Comparison of ENCODE assay signal across 18 mouse cellular contexts in genomic region chr7:25639754-25640153, GRCm38 (mm10).
DNase-seq lines count a peak whose midpoint lies in the region; ATAC-seq lines count a peak whose summit lies in the region.
"Had no signal": no experiment of that assay in that cellular context is flagged by ENCODE, and none has a peak within 500 bp of the region (broad histone marks: within the 10 kb centered on the region; RNA-seq: fewer than 3 reads in every experiment).

No protein-coding gene starts in this region.

- no peak for DNase-seq in frontal cortex, postnatal 14 days (ENCODE audit: low spot score in 2 of 2)
- DNase-seq in right cerebral cortex, adult 2 months (ENCODE audit: low spot score in 2 of 2), result peak; percentile 51 to 53
- no peak for DNase-seq in right cerebral cortex, postnatal 10 days (ENCODE audit: low spot score in 2 of 2)
- DNase-seq in cerebellum, postnatal 10 days, result peak; percentile 67 to 75
- DNase-seq in layer of hippocampus, adult 11-12 months (ENCODE audit: low spot score), result no peak
- DNase-seq in urinary bladder, postnatal 36 days (ENCODE audit: low spot score in 2 of 2), result no peak
- DNase-seq: adrenal gland, postnatal 36 days; embryo, embryonic 11 days; gastrocnemius, postnatal 36 days; kidney, adult 11 months; kidney, postnatal 10 days; layer of hippocampus, postnatal 36 days; lung, adult 2 months; thymus, postnatal 36 days had no signal

- peak; percentile 69 for ATAC-seq in frontal cortex, adult (ENCODE audit: low TSS enrichment)
- ATAC-seq: hindbrain, postnatal 0 days; liver, embryonic 12.5 days; midbrain, embryonic 15.5 days had no signal

Comparison
In these comparisons a context has a peak if more than half of its experiments do, and no peak if none do; other contexts are left out.
1. DNase-seq: peak in right cerebral cortex, adult 2 months (2 of 2) and cerebellum, postnatal 10 days (2 of 2); none in frontal cortex, postnatal 14 days (0 of 2), right cerebral cortex, postnatal 10 days (0 of 2), layer of hippocampus, adult 11-12 months (single experiment) and urinary bladder, postnatal 36 days (0 of 2).